Mouse (Mus musculus) limb, embryonic 11.5 days (tissue): ENCODE measurements at regions not wholly inside any gene's neighbourhood (a gene's known extent, or its start where the extent isn't known, plus 50 kb on each side); places are given as distances from the start of the nearest gene placed in this dataset.

Experiments used
- ATAC-seq: fragments of 200-750 bp; cut with Nextera tagmentation; 2 replicates; pipeline ENCODE4 v1.8.0; 2017; ENCODE audit warnings: low read depth; ENCODE audit not compliant: insufficient number of reproducible peaks, low FRiP score, low TSS enrichment
- DNase-seq: peaks from one replicate; pipeline ENCODE4 v3.0.0-alpha.2; 2015; ENCODE audit warnings: low spot score
- H3K27ac ChIP-seq: fragments of 300-500 bp; sonication (generic); replicated peaks from 2 replicates; pipeline ENCODE4 v1.5.1; 2014; ENCODE audit warnings: low read depth, mild to moderate bottlenecking, low read length
- H3K27me3 ChIP-seq: fragments of 300-500 bp; sonication (generic); 2 replicates; pipeline ENCODE4 v1.6.1; 2014; ENCODE audit warnings: mild to moderate bottlenecking, low read length, mixed read lengths; ENCODE audit not compliant: control insufficient read depth, insufficient read depth
- H3K36me3 ChIP-seq: fragments of 300-500 bp; sonication (generic); 2 replicates; pipeline ENCODE4 v1.6.1; 2014; ENCODE audit warnings: mild to moderate bottlenecking, low read length, moderate library complexity, mixed read lengths; ENCODE audit not compliant: control insufficient read depth, insufficient read depth
- H3K4me1 ChIP-seq: fragments of 300-500 bp; sonication (generic); 2 replicates; pipeline ENCODE4 v1.6.1; 2014; ENCODE audit warnings: low read length, mixed read lengths; ENCODE audit not compliant: control insufficient read depth, insufficient read depth
- H3K4me2 ChIP-seq: fragments of 300-500 bp; sonication (generic); 2 replicates; pipeline ENCODE4 v1.6.1; 2014; ENCODE audit warnings: low read depth, mild to moderate bottlenecking, moderate library complexity; ENCODE audit not compliant: severe bottlenecking
- H3K4me3 ChIP-seq: fragments of 300-500 bp; sonication (generic); 2 replicates; pipeline ENCODE4 v1.5.1; 2014; ENCODE audit warnings: low read depth, low read length
- H3K9ac ChIP-seq: fragments of 300-500 bp; sonication (generic); 2 replicates; pipeline ENCODE4 v1.6.1; 2014; ENCODE audit warnings: mild to moderate bottlenecking, low read length
- H3K9me3 ChIP-seq: fragments of 300-500 bp; sonication (generic); 2 replicates; pipeline ENCODE4 v1.6.1; 2016; ENCODE audit warnings: low read length; ENCODE audit not compliant: control insufficient read depth
- WGBS: fragments of 180-500 bp; shearing (Covaris S2); extraction: QIAGEN DNeasy Blood & Tissue Kit; methylation state at CpG from one replicate; pipeline ENCODE4 v1.1.7; 2014; 5-methylcytosine and 5-hydroxymethylcytosine counted together

DNA sequence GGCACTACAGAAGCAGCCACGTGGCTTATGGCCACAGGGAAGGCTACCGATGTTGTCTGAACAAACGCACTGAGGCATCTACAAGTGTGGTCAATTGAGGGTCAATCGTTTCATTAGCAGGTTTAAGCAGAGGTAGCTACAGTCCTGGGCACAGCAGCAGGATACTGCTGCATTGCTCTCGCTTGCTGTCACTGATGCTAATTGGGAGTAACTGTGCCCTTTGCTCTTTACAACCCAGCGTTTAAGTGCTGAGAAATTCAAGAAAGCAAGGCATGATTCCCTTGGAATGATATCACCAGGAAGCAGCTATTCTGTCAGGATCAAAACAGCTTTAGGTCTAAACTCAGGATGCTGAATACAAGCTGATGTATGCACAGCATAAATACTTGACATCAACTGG is 56.2 kb upstream of the Atp1a1 start:
- Histone ChIP-seq H3K9me3 (no peaks in the 10 kb centered on the region), H3K4me3 (no peak overlapping the region), H3K4me1 (no peaks in the 10 kb centered on the region), H3K9ac (no peak overlapping the region), H3K27ac (no peak overlapping the region), H3K27me3 (no peaks in the 10 kb centered on the region), H3K36me3 (no peaks in the 10 kb centered on the region), H3K4me2 (no peak overlapping the region)
- WGBS: 46% methylated on average over 6 of the region's 6 CpGs
- DNase-seq (no peak), ATAC-seq (no peak)

DNA sequence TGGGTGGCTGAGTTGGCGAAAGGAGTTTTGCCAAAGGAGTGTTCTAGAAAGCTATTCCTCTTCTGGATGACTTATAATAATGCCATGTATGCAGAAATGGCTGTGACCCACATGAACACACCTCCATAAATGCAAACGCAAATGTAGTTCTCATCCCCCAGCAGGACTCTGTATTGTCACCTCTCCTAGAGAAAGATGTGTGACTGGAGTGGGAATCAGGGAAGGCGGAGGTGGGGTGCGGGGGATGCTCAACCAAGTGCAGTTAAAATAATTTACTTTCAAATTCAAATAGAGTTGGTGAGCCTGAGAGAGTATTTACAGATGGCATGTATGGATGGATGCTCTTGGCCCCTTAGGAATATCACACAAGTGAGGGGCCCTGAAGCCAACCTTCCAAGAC is 55.7 kb upstream of the Atp1a1 start:
- no peaks in the 10 kb centered on the region for H3K27me3 ChIP-seq
- H3K9me3 ChIP-seq: no peaks in the 10 kb centered on the region
- no peaks in the 10 kb centered on the region for H3K4me1 ChIP-seq
- H3K36me3 ChIP-seq: no peaks in the 10 kb centered on the region
- ATAC-seq (no peak), DNase-seq (no peak)
- H3K9ac ChIP-seq: no peak overlapping the region
- H3K4me3 ChIP-seq: no peak overlapping the region
- no peak overlapping the region for H3K27ac ChIP-seq
- no peak overlapping the region for H3K4me2 ChIP-seq
- WGBS: 94% methylated on average over 4 of the region's 4 CpGs

DNA sequence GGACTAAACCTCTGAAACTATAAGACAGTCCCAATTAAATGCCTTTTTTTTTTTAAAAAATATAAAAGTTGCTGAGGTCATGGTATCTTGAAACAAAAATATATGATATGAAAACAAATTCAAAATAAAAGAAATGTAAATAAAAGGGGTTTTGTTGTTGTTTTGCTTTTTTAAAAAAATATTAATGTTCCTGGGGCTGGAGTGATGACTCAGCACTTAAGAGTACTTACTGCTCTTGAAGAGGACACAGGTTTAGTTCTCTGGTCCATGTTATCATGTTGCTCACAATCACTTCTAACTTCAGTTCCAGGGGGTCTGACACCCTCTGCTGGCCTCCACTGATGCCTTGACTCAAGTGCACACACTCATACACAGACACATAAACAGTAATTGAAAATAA is 53.5 kb upstream of the Atp1a1 start:
- H3K36me3 ChIP-seq: no peaks in the 10 kb centered on the region
- H3K4me3 ChIP-seq: no peak overlapping the region
- H3K4me2 ChIP-seq: no peak overlapping the region
- no peak for ATAC-seq
- no peaks in the 10 kb centered on the region for H3K9me3 ChIP-seq
- DNase-seq: no peak
- H3K27me3 ChIP-seq: no peaks in the 10 kb centered on the region
- H3K9ac ChIP-seq: no peak overlapping the region
- H3K27ac ChIP-seq: no peak overlapping the region
- H3K4me1 ChIP-seq: no peaks in the 10 kb centered on the region

DNA sequence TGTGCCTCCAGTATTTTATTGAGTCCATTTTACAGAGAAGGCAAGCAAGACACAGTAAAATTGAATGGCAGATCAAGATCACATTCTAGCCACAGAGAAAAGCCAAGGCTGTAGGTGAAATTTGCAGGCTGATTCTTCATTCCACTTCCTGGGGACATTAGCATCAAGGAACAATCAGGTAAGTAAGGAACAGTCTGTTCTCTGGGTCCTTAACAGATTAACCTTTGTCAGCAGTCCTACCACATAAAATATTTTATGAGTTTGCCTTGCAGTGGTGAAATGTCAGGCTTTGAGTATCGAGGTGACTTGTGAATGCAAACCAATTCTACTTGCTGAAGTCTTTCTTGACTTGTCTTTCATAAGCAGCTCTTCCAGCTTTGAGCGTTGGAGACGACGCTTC is 50.2 kb upstream of the Atp1a1 start:
- Histone ChIP-seq H3K4me2 (no peak overlapping the region), H3K4me3 (no peak overlapping the region), H3K27me3 (no peaks in the 10 kb centered on the region), H3K27ac (no peak overlapping the region), H3K36me3 (no peaks in the 10 kb centered on the region), H3K4me1 (no peaks in the 10 kb centered on the region), H3K9ac (no peak overlapping the region), H3K9me3 (no peaks in the 10 kb centered on the region)
- DNase-seq (no peak), ATAC-seq (no peak)
- 81% methylated on average over 4 of the region's 4 CpGs for WGBS
